Mouse (Mus musculus) cerebellum, adult 18-20 months (tissue): Measurements from ENCODE around the gene Fndc4.
A peak's percentile ranks its signal among the peaks of the same experiment; 100 is the strongest.

Source experiments
- DNase-seq, 2 experiments: peaks; one replicate each; pipeline ENCODE4 v3.0.0; 2021

Fndc4 gene

GRCm38 (mm10) chr5:31255971-31256370 is 39.9 kb downstream of the Fndc4 start:
- no peak for DNase-seq

GRCm38 (mm10) chr5:31255381-31255780 is 40.5 kb downstream of the Fndc4 start:
- no peak for DNase-seq

DNA sequence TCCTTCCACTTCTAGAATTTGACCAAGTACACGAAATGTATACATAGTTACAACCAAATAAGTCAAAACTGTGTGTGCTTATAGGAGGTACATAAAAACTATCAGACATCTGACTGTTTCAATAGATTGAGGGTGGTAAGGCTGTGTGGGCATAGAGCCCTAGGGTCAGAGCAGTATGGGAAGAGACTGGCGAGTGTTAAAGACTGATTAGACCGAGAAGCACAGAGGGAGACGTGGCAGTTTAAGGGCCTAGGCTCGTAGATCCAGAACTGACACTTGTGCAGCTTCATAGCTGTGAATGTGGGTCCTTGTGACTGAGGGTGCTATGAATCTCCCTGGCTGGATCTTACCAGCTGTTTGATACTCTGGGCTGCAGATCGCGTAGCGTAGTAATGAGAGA is 41.0 kb downstream of the Fndc4 start:
- no peak for DNase-seq

GRCm38 (mm10) chr5:31254452-31254851 is 41.4 kb downstream of the Fndc4 start:
- DNase-seq = no peak

DNA sequence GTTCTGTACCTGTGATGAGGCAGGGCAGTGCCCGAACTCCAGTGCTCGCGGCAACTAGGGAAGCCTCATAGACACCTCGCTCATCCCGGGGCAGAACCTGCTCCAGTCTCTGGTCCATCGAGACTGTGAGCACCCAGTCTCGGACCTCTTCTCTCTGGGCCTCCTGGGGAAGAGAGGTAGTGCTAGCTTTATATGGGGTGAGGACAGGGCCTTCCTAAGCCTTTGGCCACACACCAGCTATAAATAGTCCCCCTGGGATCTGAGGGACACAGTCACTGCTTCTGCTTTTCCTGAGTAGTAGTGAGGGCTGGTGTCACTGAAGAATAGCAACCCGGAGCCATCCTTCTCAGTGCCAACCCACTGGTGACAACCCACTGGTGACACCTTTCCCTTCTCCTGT is 42.1 kb downstream of the Fndc4 start:
- no peak for DNase-seq

GRCm38 (mm10) chr5:31252795-31253545 is 42.9 kb downstream of the Fndc4 start:
- no peak for DNase-seq

GRCm38 (mm10) chr5:31252151-31252550 is 43.7 kb downstream of the Fndc4 start:
- DNase-seq = no peak

DNA sequence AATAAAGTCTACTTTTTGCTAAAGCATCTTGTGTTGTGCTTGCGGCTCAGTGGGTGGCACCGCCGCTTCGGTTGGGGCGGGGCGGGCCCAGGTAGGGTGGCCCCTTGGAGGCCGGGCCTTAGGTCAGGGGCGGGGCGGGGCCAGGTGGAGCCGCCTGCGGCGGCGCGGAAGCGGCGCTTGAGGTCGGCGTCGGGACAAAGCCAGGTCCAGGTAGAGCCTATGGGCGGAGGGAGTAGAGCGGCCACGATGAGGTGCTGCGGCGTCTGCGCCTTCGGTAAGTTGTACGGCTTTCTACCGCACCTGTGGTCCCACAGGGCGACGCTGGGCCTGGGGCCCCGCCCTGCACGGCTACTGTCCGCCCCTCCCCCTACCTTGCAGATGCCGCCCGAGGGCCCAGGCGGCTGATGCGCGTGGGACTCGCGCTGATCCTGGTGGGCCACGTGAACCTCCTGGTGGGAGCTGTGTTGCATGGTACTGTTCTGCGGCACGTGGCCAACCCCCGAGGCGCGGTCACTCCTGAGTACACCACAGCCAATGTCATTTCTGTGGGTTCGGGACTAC is 44.3 kb downstream of the Fndc4 start, which contains the start of gene Krtcap3:
Gene Krtcap3 (plus strand): TSS at position 151 of the 561 bp plus-strand sequence.
- peak; percentile 22 to 42 for DNase-seq

- no peak for DNase-seq
Measured at GRCm38 (mm10) chr5:31250716-31251115, 45.2 kb downstream of the Fndc4 start.
